Mouse (Mus musculus): Measurements from ENCODE around the gene Gm5108. TPM values are rescaled to one million over a fixed set of nuclear protein-coding genes. Genes with fewer than 3 reads are reported as not detected.

The Gm5108 gene
- polyA plus RNA-seq (2012; rRNA removed), result not detected in 2 replicates

DNA sequence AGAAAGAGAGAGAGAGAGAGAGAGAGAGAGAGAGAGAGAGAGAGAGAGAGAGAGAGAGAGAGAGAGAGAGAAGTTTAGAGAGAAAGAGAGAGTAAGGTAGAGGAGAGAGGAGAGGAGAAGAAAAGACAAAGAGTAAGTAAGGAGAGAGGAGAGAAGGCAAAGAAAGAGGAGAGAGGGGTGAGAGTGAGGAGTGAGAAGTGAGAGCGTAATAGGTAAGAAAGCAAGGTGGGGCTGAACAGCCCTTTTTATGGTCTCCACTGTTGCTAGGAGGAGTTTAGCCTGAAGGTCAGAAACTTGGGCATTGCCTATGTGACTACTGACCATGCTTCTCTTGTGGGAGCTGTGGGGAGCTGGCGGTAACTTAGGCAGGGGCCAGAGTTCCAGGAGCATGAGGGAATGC lies at the start of gene Gm5108:
Gene Gm5108 (plus strand): TSS at position 301 of the 400 bp plus-strand sequence.
- Histone ChIP-seq H3K4me1 (ENCODE audit: control insufficient read depth, insufficient read depth, low read length) (no peaks in the 10 kb centered on the region), H3K4me3 (replicated peaks; ENCODE audit: insufficient read depth, low read depth, low read length) (no peak within 1 kb of the TSS), H3K27ac (ENCODE audit: insufficient read depth, low read length) (no peak within 1 kb of the TSS), H3K27me3 (ENCODE audit: control insufficient read depth, insufficient read depth, low read length) (no peaks in the 10 kb centered on the region)
- TF ChIP-seq POLR2A (IDR thresholded peaks at IDR 0.05; ENCODE audit: borderline replicate concordance, insufficient read depth, low read length) (no peak), CTCF (IDR thresholded peaks at IDR 0.05; ENCODE audit: borderline replicate concordance, insufficient read depth, low read depth, low read length) (no peak)
- no peak for DNase-seq
- 96% methylated on average over 2 of the region's 2 CpGs for WGBS

DNA sequence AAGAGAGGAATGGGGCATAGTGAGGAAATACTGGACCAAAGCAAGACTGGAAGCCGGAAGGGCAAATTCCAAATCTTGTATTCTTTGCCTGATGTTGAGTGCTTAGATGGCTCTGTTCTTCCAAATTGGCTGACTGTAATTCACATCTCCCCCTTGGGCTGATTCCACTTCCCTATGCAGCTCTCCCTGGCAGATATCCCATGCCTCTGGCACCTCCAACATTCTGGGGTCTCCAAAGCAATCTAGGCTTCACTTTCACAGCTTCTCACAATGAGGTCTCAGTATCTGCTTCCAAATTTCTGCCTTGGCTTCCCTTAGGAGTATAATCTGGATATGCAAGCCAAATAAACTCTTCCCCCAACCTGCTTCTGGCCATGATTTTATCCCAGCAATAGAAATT lies 42.5 kb upstream of the Gm5108 start:
- TF ChIP-seq CTCF (IDR thresholded peaks at IDR 0.05; ENCODE audit: borderline replicate concordance, insufficient read depth, low read depth, low read length), result no peak
- no peak for TF ChIP-seq POLR2A (IDR thresholded peaks at IDR 0.05; ENCODE audit: borderline replicate concordance, insufficient read depth, low read length)
- 95% methylated on average over 1 of the region's 1 CpGs for WGBS

DNA sequence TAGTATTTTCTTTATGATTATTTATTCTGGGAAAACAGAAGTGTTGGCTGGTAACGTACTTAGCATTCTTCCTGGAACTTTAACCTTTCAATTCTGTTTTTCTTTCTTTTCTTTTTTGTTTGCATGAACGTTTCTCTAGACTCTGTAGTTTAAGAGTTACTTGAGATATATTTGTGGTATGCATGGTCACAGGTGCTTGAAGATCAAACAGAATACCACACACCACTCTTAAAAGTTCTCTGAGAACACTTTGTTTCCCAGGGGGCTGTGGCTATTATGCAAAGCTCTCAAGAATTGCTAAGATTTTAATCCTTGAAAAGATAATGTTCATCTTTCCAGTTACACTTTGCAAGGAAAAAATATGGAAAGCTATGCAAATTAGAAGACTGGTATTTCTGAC lies 36.9 kb upstream of the Gm5108 start:
- no peak overlapping the region for H3K27ac ChIP-seq (ENCODE audit: insufficient read depth, low read length)
- no peaks in the 10 kb centered on the region for H3K4me1 ChIP-seq (ENCODE audit: control insufficient read depth, insufficient read depth, low read length)
- no peak for TF ChIP-seq POLR2A (IDR thresholded peaks at IDR 0.05; ENCODE audit: borderline replicate concordance, insufficient read depth, low read length)
- no peak for TF ChIP-seq CTCF (IDR thresholded peaks at IDR 0.05; ENCODE audit: borderline replicate concordance, insufficient read depth, low read depth, low read length)
- H3K4me3 ChIP-seq (replicated peaks; ENCODE audit: insufficient read depth, low read depth, low read length), result no peak overlapping the region
- no peak for DNase-seq
- WGBS, result 70% methylated on average over 2 of the region's 2 CpGs
- no peaks in the 10 kb centered on the region for H3K27me3 ChIP-seq (ENCODE audit: control insufficient read depth, insufficient read depth, low read length)

More for the DNA sequence above, 42.5 kb upstream of the Gm5108 start:
- Histone ChIP-seq H3K4me1 (ENCODE audit: control insufficient read depth, insufficient read depth, low read length) (no peaks in the 10 kb centered on the region), H3K27ac (ENCODE audit: insufficient read depth, low read length) (no peak overlapping the region), H3K4me3 (replicated peaks; ENCODE audit: insufficient read depth, low read depth, low read length) (no peak overlapping the region), H3K27me3 (ENCODE audit: control insufficient read depth, insufficient read depth, low read length) (no peaks in the 10 kb centered on the region)
- DNase-seq, result no peak

GRCm38 (mm10) chr5:67930584-67930983 lies 10.9 kb upstream of the Gm5108 start:
- TF ChIP-seq POLR2A (IDR thresholded peaks at IDR 0.05; ENCODE audit: borderline replicate concordance, insufficient read depth, low read length) (no peak), CTCF (IDR thresholded peaks at IDR 0.05; ENCODE audit: borderline replicate concordance, insufficient read depth, low read depth, low read length) (no peak)
- WGBS, result 40% methylated on average over 4 of the region's 4 CpGs
- DNase-seq, result no peak
- Histone ChIP-seq H3K27me3 (ENCODE audit: control insufficient read depth, insufficient read depth, low read length) (no peaks in the 10 kb centered on the region), H3K27ac (ENCODE audit: insufficient read depth, low read length) (no peak overlapping the region), H3K4me3 (replicated peaks; ENCODE audit: insufficient read depth, low read depth, low read length) (no peak overlapping the region), H3K4me1 (ENCODE audit: control insufficient read depth, insufficient read depth, low read length) (no peaks in the 10 kb centered on the region)

GRCm38 (mm10) chr5:67931623-67932022 lies 9.8 kb upstream of the Gm5108 start:
- Histone ChIP-seq H3K27ac (ENCODE audit: insufficient read depth, low read length) (no peak overlapping the region), H3K27me3 (ENCODE audit: control insufficient read depth, insufficient read depth, low read length) (no peaks in the 10 kb centered on the region), H3K4me3 (replicated peaks; ENCODE audit: insufficient read depth, low read depth, low read length) (no peak overlapping the region), H3K4me1 (ENCODE audit: control insufficient read depth, insufficient read depth, low read length) (no peaks in the 10 kb centered on the region)
- no peak for TF ChIP-seq POLR2A (IDR thresholded peaks at IDR 0.05; ENCODE audit: borderline replicate concordance, insufficient read depth, low read length)
- WGBS, result 83% methylated on average over 2 of the region's 2 CpGs
- DNase-seq, result no peak

GRCm38 (mm10) chr5:67943199-67943598 lies 1.7 kb downstream of the Gm5108 start:
- TF ChIP-seq CTCF (IDR thresholded peaks at IDR 0.05; ENCODE audit: borderline replicate concordance, insufficient read depth, low read depth, low read length) (no peak), POLR2A (IDR thresholded peaks at IDR 0.05; ENCODE audit: borderline replicate concordance, insufficient read depth, low read length) (no peak)
- Histone ChIP-seq H3K4me3 (replicated peaks; ENCODE audit: insufficient read depth, low read depth, low read length) (no peak overlapping the region), H3K27ac (ENCODE audit: insufficient read depth, low read length) (no peak overlapping the region), H3K4me1 (ENCODE audit: control insufficient read depth, insufficient read depth, low read length) (no peaks in the 10 kb centered on the region), H3K27me3 (ENCODE audit: control insufficient read depth, insufficient read depth, low read length) (no peaks in the 10 kb centered on the region)
- WGBS, result 75% methylated on average over 2 of the region's 2 CpGs
- DNase-seq, result no peak

- Histone ChIP-seq H3K4me1 (ENCODE audit: control insufficient read depth, insufficient read depth, low read length) (no peaks in the 10 kb centered on the region), H3K27me3 (ENCODE audit: control insufficient read depth, insufficient read depth, low read length) (no peaks in the 10 kb centered on the region), H3K27ac (ENCODE audit: insufficient read depth, low read length) (no peak overlapping the region), H3K4me3 (replicated peaks; ENCODE audit: insufficient read depth, low read depth, low read length) (no peak overlapping the region)
- no peak for DNase-seq
- 98% methylated on average over 1 of the region's 1 CpGs for WGBS
- TF ChIP-seq POLR2A (IDR thresholded peaks at IDR 0.05; ENCODE audit: borderline replicate concordance, insufficient read depth, low read length) (no peak), CTCF (IDR thresholded peaks at IDR 0.05; ENCODE audit: borderline replicate concordance, insufficient read depth, low read depth, low read length) (no peak)
These were observed 2.8 kb downstream of the Gm5108 start for GRCm38 (mm10) chr5:67944074-67944785.

DNA sequence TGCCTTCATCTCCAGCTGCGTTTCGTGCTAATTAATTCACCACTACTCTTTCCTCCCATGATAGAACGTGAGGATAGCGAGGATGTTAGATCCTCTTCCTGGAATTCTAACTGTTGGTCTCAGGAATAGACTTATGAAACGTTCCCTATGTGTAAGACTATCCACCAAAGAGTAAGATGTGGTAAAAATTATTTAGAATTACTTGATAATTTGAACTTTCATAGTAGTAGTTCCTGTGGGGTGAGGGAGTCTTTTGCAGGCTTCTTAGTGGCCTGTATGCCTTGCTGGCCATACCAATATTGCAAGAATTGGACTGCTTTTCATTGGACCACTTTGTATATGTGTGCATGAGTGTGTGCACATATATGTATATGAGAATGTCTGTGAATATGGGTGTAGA lies 4.9 kb downstream of the Gm5108 start, which contains the start of gene Gm21905:
Gene Gm21905 (minus strand): TSS at position 101 of the 400 bp plus-strand sequence.
- no peak within 1 kb of the TSS for H3K27ac ChIP-seq (ENCODE audit: insufficient read depth, low read length)
- WGBS, result 81% methylated on average over 5 of the region's 5 CpGs
- H3K4me3 ChIP-seq (replicated peaks; ENCODE audit: insufficient read depth, low read depth, low read length), result no peak within 1 kb of the TSS
- H3K4me1 ChIP-seq (ENCODE audit: control insufficient read depth, insufficient read depth, low read length), result no peaks in the 10 kb centered on the region
- TF ChIP-seq CTCF (IDR thresholded peaks at IDR 0.05; ENCODE audit: borderline replicate concordance, insufficient read depth, low read depth, low read length) (no peak), POLR2A (IDR thresholded peaks at IDR 0.05; ENCODE audit: borderline replicate concordance, insufficient read depth, low read length) (no peak)
- no peak for DNase-seq
- no peaks in the 10 kb centered on the region for H3K27me3 ChIP-seq (ENCODE audit: control insufficient read depth, insufficient read depth, low read length)
